Mouse (Mus musculus) limb, embryonic 12.5 days (tissue): Measurements from ENCODE around the gene Gm49388. TPM values are rescaled to one million over a fixed set of nuclear protein-coding genes. Genes with fewer than 3 reads are reported as not detected.
"Not testable (repeated sequence)": the region's sequence is repeated elsewhere in the genome, so short reads cannot be mapped to it uniquely, and the experiment has no call there.

Experiments used
- ATAC-seq: fragments of 200-750 bp; cut with Nextera tagmentation; 2 replicates; pipeline ENCODE4 v1.8.0; 2017; ENCODE audit warnings: low read depth, moderate TSS enrichment; ENCODE audit not compliant: insufficient number of reproducible peaks, insufficient read depth, low FRiP score, low TSS enrichment
- H3K27ac ChIP-seq: fragments of 300-500 bp; sonication (generic); 2 replicates; pipeline ENCODE4 v1.5.1; 2016; ENCODE audit warnings: mild to moderate bottlenecking, moderate library complexity
- H3K27me3 ChIP-seq: fragments of 300-500 bp; sonication (generic); 2 replicates; pipeline ENCODE4 v1.6.1; 2016; ENCODE audit warnings: mild to moderate bottlenecking, moderate library complexity
- H3K36me3 ChIP-seq: fragments of 300-500 bp; sonication (generic); 2 replicates; pipeline ENCODE4 v1.6.1; 2016; ENCODE audit warnings: mild to moderate bottlenecking, moderate library complexity
- H3K4me1 ChIP-seq: fragments of 300-500 bp; sonication (generic); replicated peaks from 2 replicates; pipeline ENCODE4 v1.6.1; 2016
- H3K4me2 ChIP-seq: fragments of 300-500 bp; sonication (generic); 2 replicates; pipeline ENCODE4 v1.6.1; 2016; ENCODE audit warnings: mild to moderate bottlenecking, moderate library complexity
- H3K4me3 ChIP-seq: fragments of 300-500 bp; sonication (generic); replicated peaks from 2 replicates; pipeline ENCODE4 v1.5.1; 2016; ENCODE audit warnings: mild to moderate bottlenecking
- H3K9ac ChIP-seq: fragments of 300-500 bp; sonication (generic); replicated peaks from 2 replicates; pipeline ENCODE4 v1.6.1; 2016; ENCODE audit warnings: mild to moderate bottlenecking, moderate library complexity
- H3K9me3 ChIP-seq: fragments of 300-500 bp; sonication (generic); 2 replicates; pipeline ENCODE4 v1.6.1; 2016; ENCODE audit warnings: mild to moderate bottlenecking, moderate library complexity
- WGBS: fragments of 180-500 bp; shearing (Covaris S2); methylation state at CpG from one replicate; pipeline ENCODE4 v1.1.7; 2016; 5-methylcytosine and 5-hydroxymethylcytosine counted together
- polyA plus RNA-seq: library from polyadenylated mRNA; unstranded; fragments of >200 nt; fragmentation: Nextera tagmentation; extraction: Ambion mirVana; gene quantifications from 2 replicates; pipeline ENCODE4 v1.2.1, GENCODE M21; 2016

Gm49388 gene
- polyA plus RNA-seq, 1 experiment from 2014 or later, result not detected

GRCm38 (mm10) chr7:127822494-127822893 is 37.1 kb downstream of the Gm49388 start:
- Histone ChIP-seq H3K4me3 (no peak overlapping the region), H3K4me1 (peaks cover 31% of the 10 kb centered on the region), H3K27me3 (no peaks in the 10 kb centered on the region), H3K4me2 (peak overlapping the region; percentile 78; the same call in 1 of the 2 replicates), H3K36me3 (peaks cover 6% of the 10 kb centered on the region), H3K27ac (no peak overlapping the region), H3K9ac (no peak overlapping the region), H3K9me3 (no peaks in the 10 kb centered on the region)
- WGBS, result 79% methylated on average over 3 of the region's 3 CpGs
- ATAC-seq, result no peak

GRCm38 (mm10) chr7:127823236-127824171 is 38.1 kb downstream of the Gm49388 start:
- Histone ChIP-seq H3K4me3 (peak overlapping the region; percentile 73), H3K4me2 (peak overlapping the region; percentile 78), H3K27ac (peak overlapping the region; percentile 82), H3K27me3 (no peaks in the 10 kb centered on the region), H3K4me1 (peaks cover 31% of the 10 kb centered on the region), H3K9me3 (no peaks in the 10 kb centered on the region), H3K9ac (peak overlapping the region; percentile 87), H3K36me3 (no peaks in the 10 kb centered on the region)
- WGBS, result 68% methylated on average over 11 of the region's 11 CpGs
- no peak; the same call in 1 of the 2 replicates for ATAC-seq

- Histone ChIP-seq H3K4me3 (peak within 1 kb of the TSS; percentile 73), H3K27ac (peak within 1 kb of the TSS; percentile 82), H3K27me3 (no peaks in the 10 kb centered on the region), H3K9me3 (no peaks in the 10 kb centered on the region), H3K4me1 (peaks cover 31% of the 10 kb centered on the region), H3K4me2 (peak within 1 kb of the TSS; percentile 78), H3K36me3 (no peaks in the 10 kb centered on the region), H3K9ac (peak within 1 kb of the TSS; percentile 87)
- WGBS, result 5% methylated on average over 34 of the region's 38 CpGs
- peak; percentile 69 for ATAC-seq
Measured at GRCm38 (mm10) chr7:127824176-127824871, 38.9 kb downstream of the Gm49388 start, which contains the start of the genes Stx4a and Stx1b. TSS of gene Stx4a (plus strand) at chr7:127824294. TSS of gene Stx1b (minus strand) at chr7:127824549.

DNA sequence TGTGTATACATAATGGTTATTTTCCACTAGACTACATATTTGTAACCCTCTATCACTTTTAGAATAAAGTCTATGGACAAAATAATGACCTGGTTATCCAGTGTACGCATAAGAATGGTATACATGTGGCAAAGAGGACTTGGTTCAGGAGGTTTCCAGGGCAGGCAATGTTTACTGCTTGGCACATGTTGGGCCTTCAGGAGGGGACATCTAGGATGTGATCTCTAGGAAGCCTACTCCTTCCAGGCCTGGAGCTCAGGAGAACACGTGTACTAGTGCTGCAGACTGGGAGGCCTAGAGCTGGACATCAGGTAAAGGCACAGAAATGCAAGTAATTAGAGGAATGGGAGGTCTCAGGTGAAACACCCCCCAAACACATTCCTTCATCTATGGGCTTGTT is 50.1 kb downstream of the Gm49388 start:
- H3K4me3 ChIP-seq, result no peak overlapping the region
- WGBS, result 80% methylated on average over 2 of the region's 2 CpGs
- H3K27me3 ChIP-seq, result no peaks in the 10 kb centered on the region
- H3K27ac ChIP-seq, result no peak overlapping the region
- no peaks in the 10 kb centered on the region for H3K36me3 ChIP-seq
- H3K9me3 ChIP-seq, result no peaks in the 10 kb centered on the region
- no peak for ATAC-seq
- no peak overlapping the region for H3K9ac ChIP-seq
- H3K4me2 ChIP-seq, result no peak overlapping the region
- no peaks in the 10 kb centered on the region for H3K4me1 ChIP-seq

GRCm38 (mm10) chr7:127837473-127837872 is 52.1 kb downstream of the Gm49388 start:
- H3K27ac ChIP-seq, result no peak overlapping the region
- peaks cover 5% of the 10 kb centered on the region for H3K4me1 ChIP-seq
- no peaks in the 10 kb centered on the region for H3K36me3 ChIP-seq
- WGBS, result 87% methylated on average over 5 of the region's 5 CpGs
- H3K4me3 ChIP-seq, result no peak overlapping the region
- ATAC-seq, result no peak
- no peaks in the 10 kb centered on the region for H3K27me3 ChIP-seq
- H3K9ac ChIP-seq, result no peak overlapping the region
- H3K9me3 ChIP-seq, result no peaks in the 10 kb centered on the region
- no peak overlapping the region for H3K4me2 ChIP-seq

- 79% methylated on average over 4 of the region's 4 CpGs for WGBS
- not testable (repeated sequence) for H3K4me3 ChIP-seq, H3K27ac ChIP-seq, H3K36me3 ChIP-seq, H3K4me1 ChIP-seq, H3K4me2 ChIP-seq, H3K9ac ChIP-seq, ATAC-seq, H3K27me3 ChIP-seq, H3K9me3 ChIP-seq
Measured at GRCm38 (mm10) chr7:127837878-127838277, 52.5 kb downstream of the Gm49388 start.

- H3K4me1 ChIP-seq, H3K4me3 ChIP-seq, H3K4me2 ChIP-seq, ATAC-seq, H3K27me3 ChIP-seq, H3K9me3 ChIP-seq, H3K27ac ChIP-seq, H3K9ac ChIP-seq: not testable (repeated sequence)
- 87% methylated on average over 2 of the region's 2 CpGs for WGBS
- peaks cover 17% of the 10 kb centered on the region for H3K36me3 ChIP-seq
Measured at GRCm38 (mm10) chr7:127840031-127840430, 54.6 kb downstream of the Gm49388 start.

DNA sequence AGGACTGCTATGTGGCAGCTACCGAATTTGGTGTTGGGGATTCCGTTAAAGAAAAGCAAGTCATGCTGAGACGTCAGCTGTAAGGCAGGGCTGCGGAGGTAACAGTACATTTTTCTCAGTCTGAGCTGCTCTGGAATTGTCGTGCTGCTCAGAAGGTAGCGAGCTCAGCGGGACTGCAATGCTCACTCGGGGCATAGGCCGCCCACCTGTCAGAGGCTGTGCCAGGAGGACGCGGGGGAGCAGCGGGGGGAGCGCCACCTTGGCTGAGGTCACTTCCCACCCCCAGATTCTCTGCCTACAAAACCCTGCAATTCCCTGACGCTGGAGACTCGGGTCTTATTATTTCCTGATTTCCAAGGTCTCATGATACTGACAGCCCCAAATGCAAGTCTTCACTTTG is 55.5 kb downstream of the Gm49388 start:
- 5% methylated on average over 15 of the region's 15 CpGs for WGBS
- peaks cover 8% of the 10 kb centered on the region for H3K4me1 ChIP-seq
- no peaks in the 10 kb centered on the region for H3K27me3 ChIP-seq
- peaks cover 20% of the 10 kb centered on the region for H3K36me3 ChIP-seq
- H3K9ac ChIP-seq, result peak overlapping the region; percentile 66
- peak overlapping the region; percentile 87 for H3K27ac ChIP-seq
- H3K4me3 ChIP-seq, result peak overlapping the region; percentile 74
- H3K4me2 ChIP-seq, result peak overlapping the region; percentile 94
- H3K9me3 ChIP-seq, result no peaks in the 10 kb centered on the region
- peak; percentile 29 for ATAC-seq

DNA sequence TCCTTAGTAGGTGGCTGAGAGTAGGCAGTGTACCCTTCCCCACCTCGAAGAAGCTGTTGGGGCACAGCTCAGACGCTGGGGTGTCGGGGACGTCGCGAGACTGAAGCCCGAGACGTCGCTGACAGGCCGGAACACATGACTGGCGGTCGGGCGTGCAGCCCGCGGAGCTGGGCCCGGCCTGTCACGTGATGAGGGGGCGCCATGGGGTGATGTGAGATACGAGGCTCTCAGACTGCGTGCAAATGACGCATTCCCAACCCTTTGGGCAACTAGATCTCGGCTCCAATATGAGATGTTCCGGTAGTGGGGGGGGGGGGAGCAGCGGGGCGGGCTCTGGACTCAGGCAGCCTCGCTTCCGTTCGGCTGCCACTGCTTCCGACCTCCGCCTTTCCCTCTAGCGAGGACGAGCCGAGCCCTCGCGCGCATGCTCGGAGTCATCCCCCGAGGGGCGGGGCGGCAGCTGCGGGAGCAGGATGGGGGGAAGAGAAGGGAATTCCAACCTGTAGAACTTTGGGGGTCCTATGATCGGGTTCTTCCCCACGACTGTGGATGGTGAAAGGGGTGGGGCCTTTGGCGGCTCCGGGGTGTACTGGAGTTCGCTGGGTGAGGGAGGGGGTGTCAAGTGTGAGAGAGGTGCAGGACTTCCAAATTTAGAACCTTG is 56.1 kb downstream of the Gm49388 start:
- Histone ChIP-seq H3K9ac (peak overlapping the region; percentile 66), H3K27me3 (no peaks in the 10 kb centered on the region), H3K4me3 (peak overlapping the region; percentile 74), H3K36me3 (peaks cover 26% of the 10 kb centered on the region), H3K27ac (peak overlapping the region; percentile 87), H3K4me1 (peaks cover 8% of the 10 kb centered on the region), H3K4me2 (peak overlapping the region; percentile 94), H3K9me3 (no peaks in the 10 kb centered on the region)
- ATAC-seq, result peak; percentile 91
- WGBS, result under 1% methylated on average over 46 of the region's 46 CpGs

GRCm38 (mm10) chr7:127842001-127842718 is 56.8 kb downstream of the Gm49388 start:
- peaks cover 8% of the 10 kb centered on the region for H3K4me1 ChIP-seq
- H3K36me3 ChIP-seq, result peaks cover 33% of the 10 kb centered on the region
- H3K4me2 ChIP-seq, result peak overlapping the region; percentile 94
- WGBS, result under 1% methylated on average over 40 of the region's 40 CpGs
- H3K4me3 ChIP-seq, result peak overlapping the region; percentile 74
- H3K9ac ChIP-seq, result peak overlapping the region; percentile 66
- H3K27ac ChIP-seq, result peak overlapping the region; percentile 87
- no peaks in the 10 kb centered on the region for H3K9me3 ChIP-seq
- no peaks in the 10 kb centered on the region for H3K27me3 ChIP-seq
- ATAC-seq, result peak; percentile 13
